Comparison of ENCODE assay signal across 1 mouse cellular context in genomic region chr16:4624074-4624473, GRCm38 (mm10).
TF ChIP-seq lines count a peak whose summit lies in the region.

No protein-coding gene starts in this region.

TF ChIP-seq in C2C12, 6 proteins besides CTCF, POLR2A, EP300 and RAD21 (continued from another document):
- no peak for TF ChIP-seq MAX (IDR thresholded peaks at IDR 0.05)
- TF ChIP-seq MYOD1 (IDR thresholded peaks at IDR 0.05; ENCODE audit: control insufficient read depth, insufficient read length, low read depth) = no peak
- no peak for TF ChIP-seq CEBPB (IDR thresholded peaks at IDR 0.05; ENCODE audit: low read depth)
TF ChIP-seq in C2C12: peak in this region for 0.
